Mouse (Mus musculus) common myeloid progenitor, adult 5-6 weeks (primary cell): ENCODE results near the gene Arhgap29. TPM values are rescaled to one million over a fixed set of nuclear protein-coding genes. Genes with fewer than 3 reads are reported as not detected.

Experiments
- ATAC-seq: replicated peaks from 2 replicates; pipeline ENCODE4 v1.8.0; 2016; ENCODE audit warnings: low read depth, mild to moderate bottlenecking, moderate TSS enrichment, inconsistent platforms; ENCODE audit not compliant: poor library complexity, severe bottlenecking
- total RNA-seq: library from RNA; stranded (forward); fragments of 200-1000, 187-1606 nt; gene quantifications from 2 replicates; pipeline ENCODE4 v1.2.3, GENCODE M21; 2017

The Arhgap29 gene
- total RNA-seq, 1 experiment from 2014 or later = 1.7 TPM

- ATAC-seq = no peak
These were observed 42.8 kb downstream of the Arhgap29 start for GRCm38 (mm10) chr3:121995125-121995524.

GRCm38 (mm10) chr3:121999934-122000333 lies 47.6 kb downstream of the Arhgap29 start:
- ATAC-seq = no peak

GRCm38 (mm10) chr3:122001568-122001967 lies 49.2 kb downstream of the Arhgap29 start:
- ATAC-seq = no peak

GRCm38 (mm10) chr3:122009818-122010217 lies 57.5 kb downstream of the Arhgap29 start:
- no peak for ATAC-seq

GRCm38 (mm10) chr3:122010292-122010691 lies 58.0 kb downstream of the Arhgap29 start:
- no peak for ATAC-seq

- no peak for ATAC-seq
These were observed 60.1 kb downstream of the Arhgap29 start for GRCm38 (mm10) chr3:122012464-122012863.

- no peak for ATAC-seq
These were observed 66.1 kb downstream of the Arhgap29 start for GRCm38 (mm10) chr3:122018421-122018820.

- no peak for ATAC-seq
These were observed 66.8 kb downstream of the Arhgap29 start for GRCm38 (mm10) chr3:122019159-122019558.

GRCm38 (mm10) chr3:122021029-122021652 lies 68.8 kb downstream of the Arhgap29 start:
- ATAC-seq = no peak

GRCm38 (mm10) chr3:122022355-122022754 lies 70.0 kb downstream of the Arhgap29 start:
- ATAC-seq = peak; percentile 32; the same call in 1 of the 2 replicates

GRCm38 (mm10) chr3:122026676-122027075 lies 74.3 kb downstream of the Arhgap29 start:
- ATAC-seq = no peak

GRCm38 (mm10) chr3:122027776-122028175 lies 75.4 kb downstream of the Arhgap29 start:
- no peak for ATAC-seq

GRCm38 (mm10) chr3:122033248-122033837 lies 81.0 kb downstream of the Arhgap29 start:
- no peak for ATAC-seq

- no peak for ATAC-seq
These were observed 81.9 kb downstream of the Arhgap29 start for GRCm38 (mm10) chr3:122034240-122034639.

- ATAC-seq = no peak
These were observed 82.8 kb downstream of the Arhgap29 start for GRCm38 (mm10) chr3:122035092-122035491.

- no peak for ATAC-seq
These were observed 88.2 kb downstream of the Arhgap29 start for GRCm38 (mm10) chr3:122040522-122040921.

- peak; percentile 64 for ATAC-seq
These were observed 90.8 kb downstream of the Arhgap29 start for GRCm38 (mm10) chr3:122043102-122043501.

GRCm38 (mm10) chr3:122043799-122044547 lies 91.6 kb downstream of the Arhgap29 start, which contains the start of gene Abca4:
Abca4 (plus strand) TSS chr3:122044443.
- no peak for ATAC-seq

GRCm38 (mm10) chr3:122046187-122046620 lies 93.9 kb downstream of the Arhgap29 start:
- no peak for ATAC-seq

GRCm38 (mm10) chr3:122047402-122047801 lies 95.1 kb downstream of the Arhgap29 start:
- ATAC-seq = no peak
